In the genomic region with DNA sequence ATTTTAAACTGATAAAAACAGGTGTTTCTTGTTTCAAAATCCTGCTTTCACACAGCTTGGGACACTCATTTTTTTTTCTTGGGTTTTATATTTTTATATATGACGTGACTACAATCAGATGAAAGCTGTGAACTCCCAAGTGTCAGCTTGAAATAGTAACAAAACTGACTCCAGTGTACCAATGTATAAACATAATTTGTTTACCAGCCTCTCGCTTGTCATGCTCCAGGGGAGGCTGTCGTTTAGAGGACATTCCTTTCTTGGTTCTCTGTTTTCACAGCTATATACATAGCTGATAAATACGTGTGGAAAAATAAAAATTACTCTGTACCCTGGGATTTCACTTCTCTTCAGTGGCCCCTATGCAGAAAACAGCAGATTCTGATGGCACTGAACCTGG, we compare ENCODE assay signal across 29 mouse cellular contexts.
"Had no signal": no experiment of that assay in that cellular context is flagged by ENCODE, and none has a peak within 500 bp of the region (broad histone marks: within the 10 kb centered on the region; RNA-seq: fewer than 3 reads in every experiment).

No protein-coding gene starts in this region.

- H3K36me3 ChIP-seq: limb, embryonic 10.5 days; limb, embryonic 12.5 days; limb, embryonic 13.5 days; limb, embryonic 15.5 days; liver, embryonic 12.5 days; liver, embryonic 13.5 days; liver, embryonic 15.5 days; midbrain, embryonic 10.5 days; midbrain, embryonic 12.5 days; midbrain, embryonic 13.5 days; midbrain, embryonic 15.5 days; neural tube, embryonic 12.5 days; neural tube, embryonic 13.5 days had no signal

- H3K4me3 ChIP-seq: left cerebral cortex, adult 2 months; limb, embryonic 10.5 days; limb, embryonic 12.5 days; limb, embryonic 13.5 days; limb, embryonic 15.5 days; liver, embryonic 12.5 days; liver, embryonic 13.5 days; liver, embryonic 15.5 days; megakaryocyte, embryonic 14.5 days; midbrain, embryonic 10.5 days; midbrain, embryonic 12.5 days; midbrain, embryonic 13.5 days; midbrain, embryonic 15.5 days; myocyte; neural tube, embryonic 12.5 days; neural tube, embryonic 13.5 days had no signal

- H3K9me3 ChIP-seq: limb, embryonic 10.5 days; limb, embryonic 12.5 days; limb, embryonic 13.5 days; limb, embryonic 15.5 days; liver, embryonic 12.5 days; liver, embryonic 13.5 days; liver, embryonic 15.5 days; midbrain, embryonic 10.5 days; midbrain, embryonic 12.5 days; midbrain, embryonic 13.5 days; midbrain, embryonic 15.5 days; neural tube, embryonic 12.5 days; neural tube, embryonic 13.5 days had no signal

- H3K9ac ChIP-seq: limb, embryonic 12.5 days; limb, embryonic 13.5 days; limb, embryonic 15.5 days; liver, embryonic 12.5 days; liver, embryonic 13.5 days; liver, embryonic 14.5 days; liver, embryonic 15.5 days; liver, postnatal 0 days; midbrain, embryonic 12.5 days; midbrain, embryonic 13.5 days; midbrain, embryonic 15.5 days; neural tube, embryonic 12.5 days; neural tube, embryonic 13.5 days had no signal

- H3K27me3 ChIP-seq: limb, embryonic 12.5 days; limb, embryonic 13.5 days; limb, embryonic 15.5 days; liver, embryonic 12.5 days; liver, embryonic 13.5 days; liver, embryonic 15.5 days; megakaryocyte, embryonic 14.5 days; midbrain, embryonic 12.5 days; midbrain, embryonic 13.5 days; midbrain, embryonic 15.5 days; neural tube, embryonic 12.5 days; neural tube, embryonic 13.5 days had no signal

- ATAC-seq: liver, embryonic 12.5 days; liver, postnatal 0 days; midbrain, embryonic 13.5 days; midbrain, embryonic 15.5 days; midbrain, embryonic 16.5 days had no signal

- H3K4me2 ChIP-seq: limb, embryonic 12.5 days; limb, embryonic 13.5 days; limb, embryonic 15.5 days; liver, embryonic 11.5 days; liver, embryonic 12.5 days; liver, embryonic 13.5 days; liver, embryonic 15.5 days; midbrain, embryonic 11.5 days; midbrain, embryonic 12.5 days; midbrain, embryonic 13.5 days; midbrain, embryonic 15.5 days; neural tube, embryonic 12.5 days; neural tube, embryonic 13.5 days had no signal

- H3K27ac ChIP-seq: left cerebral cortex, adult 2 months; limb, embryonic 10.5 days; limb, embryonic 12.5 days; limb, embryonic 13.5 days; limb, embryonic 15.5 days; liver, embryonic 12.5 days; liver, embryonic 13.5 days; liver, embryonic 14.5 days; liver, embryonic 15.5 days; macrophage; midbrain, embryonic 10.5 days; midbrain, embryonic 12.5 days; midbrain, embryonic 13.5 days; midbrain, embryonic 15.5 days; neural tube, embryonic 12.5 days; neural tube, embryonic 13.5 days had no signal

- H3K4me1 ChIP-seq: limb, embryonic 10.5 days; limb, embryonic 12.5 days; limb, embryonic 13.5 days; limb, embryonic 15.5 days; liver, embryonic 12.5 days; liver, embryonic 13.5 days; liver, embryonic 15.5 days; megakaryocyte, embryonic 14.5 days; midbrain, embryonic 10.5 days; midbrain, embryonic 12.5 days; midbrain, embryonic 13.5 days; midbrain, embryonic 15.5 days; neural tube, embryonic 12.5 days; neural tube, embryonic 13.5 days had no signal

- DNase-seq: layer of hippocampus, postnatal 36 days; left cerebral cortex, postnatal 4 days; liver; liver, embryonic 13.5 days; liver, postnatal 0 days; lung, adult 18-20 months; lung, postnatal 36 days; lung, postnatal 4 days; midbrain, embryonic 14.5 days had no signal
